Mouse (Mus musculus): ENCODE data around the gene Fmo9. TPM values are rescaled to one million over a fixed set of nuclear protein-coding genes. Genes with fewer than 3 reads are reported as not detected.

The Fmo9 gene
- not detected for total RNA-seq (2021)

GRCm38 (mm10) chr1:166681745-166682144 is at the start of gene Fmo9:
Fmo9 (minus strand) TSS chr1:166681845.
- no peak for DNase-seq
- intact Hi-C loops (cut with DNase I): no loop called here

- intact Hi-C loops (cut with DNase I): no loop called here
These were observed 49.2 kb upstream of the Fmo9 start for GRCm38 (mm10) chr1:166730886-166731285.

GRCm38 (mm10) chr1:166730215-166730614 is 48.6 kb upstream of the Fmo9 start:
- intact Hi-C loops (cut with DNase I): no loop called here
- DNase-seq: no peak

More at GRCm38 (mm10) chr1:166730886-166731285, 49.2 kb upstream of the Fmo9 start:
- no peak for DNase-seq

GRCm38 (mm10) chr1:166710861-166711260 is 29.2 kb upstream of the Fmo9 start:
- intact Hi-C loops (cut with DNase I): no loop called here
- DNase-seq: no peak

- DNase-seq: no peak
- intact Hi-C loops (cut with DNase I): no loop called here
These were observed 20.7 kb upstream of the Fmo9 start for GRCm38 (mm10) chr1:166702270-166702912.

GRCm38 (mm10) chr1:166669264-166669663 is 12.4 kb downstream of the Fmo9 start:
- intact Hi-C loops (cut with DNase I): no loop called here
- DNase-seq: no peak

GRCm38 (mm10) chr1:166660800-166661199 is 20.8 kb downstream of the Fmo9 start:
- intact Hi-C loops (cut with DNase I): no loop called here
- no peak for DNase-seq

- intact Hi-C loops (cut with DNase I): no loop called here
- no peak for DNase-seq
These were observed 34.1 kb downstream of the Fmo9 start, which contains the start of gene Gm4847 for GRCm38 (mm10) chr1:166647593-166647992. Gm4847 (minus strand) TSS chr1:166647693.

Small RNA genes within 50 kb of the gene (microRNA-seq; reads per million reads assigned to microRNA genes)
- not detected for gene Gm22992

Other genes with a start within 250 kb of the Fmo9 start
- gene Gm4846, start 184.3 kb downstream of the Fmo9 start, total RNA-seq (2021): not detected
- gene Gm4847, start 34.2 kb downstream of the Fmo9 start, total RNA-seq (2021): not detected

All from left cerebral cortex, postnatal 4 days (tissue).